Mouse (Mus musculus): ENCODE results near the gene Gm21118. TPM values are rescaled to one million over a fixed set of nuclear protein-coding genes. Genes with fewer than 3 reads are reported as not detected.
"Not testable (repeated sequence)": the region's sequence is repeated elsewhere in the genome, so short reads cannot be mapped to it uniquely, and the experiment has no call there.

Gm21118 gene
- not detected for total RNA-seq (2021)
- long read RNA-seq, experiment 1, result 0 reads
- long read RNA-seq, experiment 2, result 0 reads

- DNase-seq (ENCODE audit: low spot score in 2 of 2), result not testable (repeated sequence)
These were observed at the start of gene Gm21118 for GRCm38 (mm10) chrY:70273542-70273941. Gm21118 (minus strand) TSS chrY:70273642.

- DNase-seq (ENCODE audit: low spot score in 2 of 2), result not testable (repeated sequence)
These were observed 29.7 kb upstream of the Gm21118 start, which contains the start of the genes Gm29423 and Gm29644 for GRCm38 (mm10) chrY:70303187-70303586. Gm29423 (minus strand) TSS chrY:70303287. Gm29644 (minus strand) TSS chrY:70303343.

Other genes starting within 250 kb of the Gm21118 start
- gene Gm29423, start 29.6 kb upstream of the Gm21118 start, total RNA-seq (2021), result not detected
- gene Gm29644, start 29.7 kb upstream of the Gm21118 start, total RNA-seq (2021), result not detected
- gene Gm20888, start 168.2 kb upstream of the Gm21118 start, total RNA-seq (2021), result not detected

Data from adrenal gland, adult 18-20 months (tissue).